Mouse (Mus musculus): ENCODE data around the gene Gm26661.

GRCm38 (mm10) chr14:7804558-7804905, 13.1 kb downstream of the Gm26661 start:
- TF ChIP-seq MYB (IDR thresholded peaks at IDR 0.05; ENCODE audit: low read depth, low read length) (no peak), POLR2A (IDR thresholded peaks at IDR 0.05; ENCODE audit: control insufficient read depth in 1 of 2, insufficient read depth in 1 of 2, low read depth in 1 of 2, low read length in 2 of 2, poor library complexity in 1 of 2) (no peak), CTCF (IDR thresholded peaks at IDR 0.05 in 2 of 3, conservative IDR thresholded peaks at IDR 0.05 in 1 of 3; ENCODE audit: control insufficient read depth in 1 of 3, insufficient read depth in 1 of 3, low read depth in 2 of 3, low read length in 3 of 3, poor library complexity in 1 of 3, severe bottlenecking in 1 of 3) (no peak), CHD2 (IDR thresholded peaks at IDR 0.05; ENCODE audit: low read length) (no peak), NRF1 (IDR thresholded peaks at IDR 0.05; ENCODE audit: insufficient read depth, low read depth, low read length, poor library complexity, severe bottlenecking) (no peak), NELFE (IDR thresholded peaks at IDR 0.05; ENCODE audit: low read depth, low read length) (no peak)
